ENCODE assay signal across 16 mouse cellular contexts in the genomic region with DNA sequence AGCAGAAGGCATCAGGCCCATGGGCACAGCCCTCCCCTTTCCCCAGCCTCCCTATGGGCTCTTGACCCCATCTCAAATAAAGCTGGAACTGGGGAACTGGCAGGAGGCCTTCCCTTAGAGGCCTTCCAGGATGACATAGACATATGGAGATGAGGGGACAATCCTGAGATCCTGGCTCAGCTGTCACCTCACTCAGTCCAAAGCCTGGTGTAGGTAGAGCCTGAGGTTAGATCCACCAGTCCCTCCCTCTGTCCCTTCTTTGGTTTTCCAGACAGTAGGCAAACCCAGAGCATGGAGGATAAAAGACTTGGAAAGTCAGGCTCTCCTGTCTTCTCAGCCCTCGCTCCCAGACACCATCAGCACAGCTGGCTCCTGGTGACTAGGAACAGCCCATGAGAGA. TPM values are rescaled to one million over a fixed set of nuclear protein-coding genes. Genes with fewer than 3 reads are reported as not detected.
DNase-seq lines count a peak whose midpoint lies in the region; ATAC-seq and TF ChIP-seq lines count a peak whose summit lies in the region.
"Had no signal": no experiment of that assay in that cellular context is flagged by ENCODE, and none has a peak within 500 bp of the region (broad histone marks: within the 10 kb centered on the region; RNA-seq: fewer than 3 reads in every experiment).

No protein-coding gene starts in this region.

- no peak for ATAC-seq in forebrain, embryonic 14.5 days
- ATAC-seq in neural tube, embryonic 14.5 days (ENCODE audit: low read depth): no peak
- ATAC-seq in inflammation-experienced regulatory T-cells, adult 6 months: no peak
- ATAC-seq: liver, embryonic 12.5 days; lung, postnatal 0 days had no signal

- no peak overlapping the region for H3K9ac ChIP-seq in forebrain, embryonic 14.5 days (ENCODE audit: low read length)
- H3K9ac ChIP-seq in neural tube, embryonic 14.5 days (replicated peaks; ENCODE audit: low read depth, low read length): 0 out of 2 replicates have a peak overlapping the region, but pooled peaks have one; percentile 37
- H3K9ac ChIP-seq: embryonic facial prominence, embryonic 15.5 days; liver, embryonic 12.5 days had no signal

- WGBS in forebrain, embryonic 14.5 days: 27% methylated on average over 1 of the region's 1 CpGs
- 30% methylated on average over 1 of the region's 1 CpGs for WGBS in midbrain, embryonic 10.5 days
- 0% methylated on average over 1 of the region's 1 CpGs for WGBS in neural tube, embryonic 14.5 days

- no peak for TF ChIP-seq CTCF in layer of hippocampus, adult 2 months (conservative IDR thresholded peaks at IDR 0.05)

- H3K9me3 ChIP-seq in forebrain, embryonic 14.5 days (replicated peaks; ENCODE audit: control insufficient read depth, low read length): no peaks in the 10 kb centered on the region
- H3K9me3 ChIP-seq in midbrain, embryonic 10.5 days (replicated peaks): no peaks in the 10 kb centered on the region
- no peaks in the 10 kb centered on the region for H3K9me3 ChIP-seq in neural tube, embryonic 14.5 days (ENCODE audit: control insufficient read depth, low read length)
- H3K9me3 ChIP-seq: embryonic facial prominence, embryonic 15.5 days; G1E; liver, embryonic 12.5 days had no signal

- H3K4me1 ChIP-seq in forebrain, embryonic 14.5 days (ENCODE audit: control insufficient read depth, insufficient read depth, low read length): peaks cover 27% of the 10 kb centered on the region
- peaks cover 66% of the 10 kb centered on the region for H3K4me1 ChIP-seq in midbrain, embryonic 10.5 days
- peaks cover 25% of the 10 kb centered on the region for H3K4me1 ChIP-seq in neural tube, embryonic 14.5 days (ENCODE audit: control insufficient read depth, insufficient read depth, low read length)

- H3K27ac ChIP-seq in forebrain, embryonic 14.5 days (ENCODE audit: low read depth, low read length): peak overlapping the region; percentile 15; the same call in 1 of the 2 replicates
- peak overlapping the region; percentile 17; the same call in 1 of the 2 replicates for H3K27ac ChIP-seq in midbrain, embryonic 10.5 days (replicated peaks)
- peak overlapping the region; percentile 71 for H3K27ac ChIP-seq in neural tube, embryonic 14.5 days (ENCODE audit: low read depth, low read length)
- H3K27ac ChIP-seq in layer of hippocampus, adult 2 months: no peak overlapping the region
- H3K27ac ChIP-seq: embryonic facial prominence, embryonic 15.5 days had no signal

- H3K4me2 ChIP-seq in forebrain, embryonic 14.5 days (ENCODE audit: low read length): peak overlapping the region; percentile 11; the same call in 1 of the 2 replicates
- H3K4me2 ChIP-seq in neural tube, embryonic 14.5 days (ENCODE audit: low read depth, low read length): 0 out of 2 replicates have a peak overlapping the region, but pooled peaks have one; percentile 22
- H3K4me2 ChIP-seq: embryonic facial prominence, embryonic 15.5 days had no signal

- H3K36me3 ChIP-seq in forebrain, embryonic 14.5 days (ENCODE audit: control insufficient read depth, insufficient read depth, low read length): peaks cover 18% of the 10 kb centered on the region; the same call in 1 of the 2 replicates
- no peaks in the 10 kb centered on the region for H3K36me3 ChIP-seq in midbrain, embryonic 10.5 days
- H3K36me3 ChIP-seq in neural tube, embryonic 14.5 days (ENCODE audit: control insufficient read depth, insufficient read depth, low read length): no peaks in the 10 kb centered on the region
- H3K36me3 ChIP-seq: embryonic facial prominence, embryonic 15.5 days; liver, embryonic 12.5 days had no signal

- peak; percentile 51 for DNase-seq in cerebellum, adult 9-11 months
- no peak for DNase-seq in cerebellum, postnatal 4 days (ENCODE audit: low spot score in 2 of 2)
- no peak for DNase-seq in forebrain, embryonic 14.5 days (ENCODE audit: low spot score)
- DNase-seq in midbrain, embryonic 10.5 days (ENCODE audit: low spot score): no peak
- no peak for DNase-seq in layer of hippocampus, adult 2 months (ENCODE audit: low spot score in 2 of 2)
- no peak for DNase-seq in layer of hippocampus, adult 18-20 months (ENCODE audit: low spot score in 2 of 2)
- DNase-seq: B cell, adult 2 months; heart, postnatal 14 days; kidney, adult 2 months; thymus, adult 2 months had no signal

- H3K4me3 ChIP-seq in forebrain, embryonic 14.5 days (ENCODE audit: low read depth, low read length): no peak overlapping the region
- no peak overlapping the region for H3K4me3 ChIP-seq in midbrain, embryonic 10.5 days
- no peak overlapping the region for H3K4me3 ChIP-seq in neural tube, embryonic 14.5 days (ENCODE audit: low read depth, low read length)
- no peak overlapping the region for H3K4me3 ChIP-seq in layer of hippocampus, adult 2 months
- H3K4me3 ChIP-seq: embryonic facial prominence, embryonic 15.5 days; liver, embryonic 12.5 days had no signal

- peaks cover 12% of the 10 kb centered on the region for H3K27me3 ChIP-seq in forebrain, embryonic 14.5 days (replicated peaks; ENCODE audit: control insufficient read depth, insufficient read depth, low read length)
- peaks cover 87% of the 10 kb centered on the region for H3K27me3 ChIP-seq in midbrain, embryonic 10.5 days (ENCODE audit: low read depth, poor library complexity, severe bottlenecking)
- no peaks in the 10 kb centered on the region for H3K27me3 ChIP-seq in neural tube, embryonic 14.5 days (ENCODE audit: control insufficient read depth, insufficient read depth, low read length)

RNA-seq across cellular contexts. Expression of gene Unc13a, which starts 4.7 kb away (rescaled TPM):
- 13.9 and 16.7 TPM in 2 replicates for polyA plus RNA-seq in forebrain, embryonic 14.5 days (2014; fragmentation: Nextera tagmentation; extraction: Ambion mirVana)
- 4.6 and 8.1 TPM in 2 replicates for polyA plus RNA-seq in midbrain, embryonic 10.5 days (2016; fragmentation: Nextera tagmentation; extraction: Ambion mirVana)
- 17.8 and 20.6 TPM in 2 replicates for polyA plus RNA-seq in neural tube, embryonic 14.5 days (2014; fragmentation: Nextera tagmentation; extraction: Ambion mirVana)
- total RNA-seq in layer of hippocampus, adult 2 months (2021): 100 to 1,000 TPM; 263 to 264 TPM
- 100 to 1,000 TPM; 226 to 246 TPM for total RNA-seq in layer of hippocampus, adult 18-20 months (2021)
- polyA plus RNA-seq in inflammation-experienced regulatory T-cells, adult 6 months (2017; shearing (Covaris generic)): under 1 TPM; 0.42 to 0.67 (median 0.54) TPM

RNA-seq across cellular contexts. Expression of gene Jak3, which starts 9.2 kb away (rescaled TPM):
- polyA plus RNA-seq in forebrain, embryonic 14.5 days (2014; fragmentation: Nextera tagmentation; extraction: Ambion mirVana): 1.4 and 2.1 TPM in 2 replicates
- polyA plus RNA-seq in midbrain, embryonic 10.5 days (2016; fragmentation: Nextera tagmentation; extraction: Ambion mirVana): 2.8 and 3.7 TPM in 2 replicates
- 2.8 and 4.1 TPM in 2 replicates for polyA plus RNA-seq in neural tube, embryonic 14.5 days (2014; fragmentation: Nextera tagmentation; extraction: Ambion mirVana)
- total RNA-seq in layer of hippocampus, adult 2 months (2021): 1 to 10 TPM; 5.3 TPM
- 1 to 10 TPM; 3.7 to 4.4 TPM for total RNA-seq in layer of hippocampus, adult 18-20 months (2021)
- polyA plus RNA-seq in inflammation-experienced regulatory T-cells, adult 6 months (2017; shearing (Covaris generic)): 10 to 100 TPM; 18.9 to 30.3 (median 22.5) TPM

RNA-seq across cellular contexts. Expression of gene Insl3, which starts 22.2 kb away (rescaled TPM):
- 0.63 TPM in 1 of 2 replicates, not detected in the other for polyA plus RNA-seq in forebrain, embryonic 14.5 days (2014; fragmentation: Nextera tagmentation; extraction: Ambion mirVana)
- polyA plus RNA-seq in midbrain, embryonic 10.5 days (2016; fragmentation: Nextera tagmentation; extraction: Ambion mirVana): 0.30 and 0.37 TPM in 2 replicates
- 0.55 and 1.0 TPM in 2 replicates for polyA plus RNA-seq in neural tube, embryonic 14.5 days (2014; fragmentation: Nextera tagmentation; extraction: Ambion mirVana)
- 1 to 10 TPM in 1 of 2 experiments, not detected in 1; 2.1 TPM for total RNA-seq in layer of hippocampus, adult 2 months (2021)
- 1 to 10 TPM; 1.7 to 1.8 TPM for total RNA-seq in layer of hippocampus, adult 18-20 months (2021)
- 10 to 100 TPM; 11.7 to 25.4 (median 22.8) TPM for polyA plus RNA-seq in inflammation-experienced regulatory T-cells, adult 6 months (2017; shearing (Covaris generic))

RNA-seq across cellular contexts. Expression of gene B3gnt3, which starts 34.7 kb away (rescaled TPM):
- 0.10 and 0.22 TPM in 2 replicates for polyA plus RNA-seq in forebrain, embryonic 14.5 days (2014; fragmentation: Nextera tagmentation; extraction: Ambion mirVana)
- 0.67 and 0.89 TPM in 2 replicates for polyA plus RNA-seq in midbrain, embryonic 10.5 days (2016; fragmentation: Nextera tagmentation; extraction: Ambion mirVana)
- 0.11 and 0.53 TPM in 2 replicates for polyA plus RNA-seq in neural tube, embryonic 14.5 days (2014; fragmentation: Nextera tagmentation; extraction: Ambion mirVana)
- total RNA-seq in layer of hippocampus, adult 2 months (2021): under 1 TPM; 0.72 to 0.81 TPM
- total RNA-seq in layer of hippocampus, adult 18-20 months (2021): under 1 TPM; 0.33 to 0.59 TPM
- 1 to 10 TPM; 2.8 to 5.6 (median 4.3) TPM for polyA plus RNA-seq in inflammation-experienced regulatory T-cells, adult 6 months (2017; shearing (Covaris generic))
- polyA plus RNA-seq: G1E had no signal

RNA-seq across cellular contexts. Expression of gene Colgalt1, which starts 56.1 kb away (rescaled TPM):
- polyA plus RNA-seq in forebrain, embryonic 14.5 days (2014; fragmentation: Nextera tagmentation; extraction: Ambion mirVana): 45.3 and 47.2 TPM in 2 replicates
- 51.2 and 52.8 TPM in 2 replicates for polyA plus RNA-seq in midbrain, embryonic 10.5 days (2016; fragmentation: Nextera tagmentation; extraction: Ambion mirVana)
- polyA plus RNA-seq in neural tube, embryonic 14.5 days (2014; fragmentation: Nextera tagmentation; extraction: Ambion mirVana): 71.9 and 78.5 TPM in 2 replicates
- 10 to 100 TPM; 52.4 to 60.1 TPM for total RNA-seq in layer of hippocampus, adult 2 months (2021)
- total RNA-seq in layer of hippocampus, adult 18-20 months (2021): 10 to 100 TPM; 53.7 to 54.1 TPM
- 10 to 100 TPM in 2 of 3 experiments, 1 to 10 TPM in 1; 8.7 to 14.8 (median 13.6) TPM for polyA plus RNA-seq in inflammation-experienced regulatory T-cells, adult 6 months (2017; shearing (Covaris generic))
